Mouse (Mus musculus) CH12.LX (cell line): ENCODE measurements at regions not wholly inside any gene's neighbourhood (a gene's known extent, or its start where the extent isn't known, plus 50 kb on each side); places are given as distances from the start of the nearest gene placed in this dataset.
"Not testable (repeated sequence)": the region's sequence is repeated elsewhere in the genome, so short reads cannot be mapped to it uniquely, and the experiment has no call there.

ENCODE experiments used
- DNase-seq: peaks from one replicate; pipeline ENCODE4 v3.0.0-alpha.2; 2013; ENCODE audit errors: extremely low read depth
- H3K27ac ChIP-seq: 2 replicates; pipeline ENCODE4 v1.5.1; 2012; ENCODE audit warnings: low read depth, mild to moderate bottlenecking, control low read depth, moderate library complexity; ENCODE audit not compliant: insufficient read depth
- H3K27me3 ChIP-seq: replicated peaks from 2 replicates; pipeline ENCODE3; 2012; ENCODE audit warnings: inconsistent platforms
- H3K36me3 ChIP-seq, 2 experiments: replicated peaks in 1 of 2; 2 replicates each; pipeline versions ENCODE3 to v1.6.1; 2012; ENCODE audit warnings: inconsistent platforms in 1 of 2, low read length in 1 of 2, mild to moderate bottlenecking in 1 of 2, mixed read lengths in 1 of 2, moderate library complexity in 1 of 2; ENCODE audit not compliant: control insufficient read depth in 1 of 2, insufficient read depth in 1 of 2
- H3K4me1 ChIP-seq, 2 experiments: 2 replicates each; pipeline ENCODE4 v1.6.1; 2012; ENCODE audit warnings: inconsistent platforms in 1 of 2, moderate library complexity in 1 of 2; ENCODE audit not compliant: insufficient read depth in 2 of 2, control insufficient read depth in 1 of 2
- H3K4me2 ChIP-seq: 2 replicates; pipeline ENCODE4 v1.6.1; 2012; ENCODE audit warnings: low read depth, mild to moderate bottlenecking, control low read depth; ENCODE audit not compliant: poor library complexity, insufficient read depth, severe bottlenecking
- H3K4me3 ChIP-seq, 3 experiments: fragments of 150-350 bp in 1 of 3; sonication (generic) in 1 of 3; replicated peaks in 1 of 3; 2 replicates each; pipeline versions ENCODE3 to v1.5.1; 2011 to 2012; ENCODE audit warnings: low read depth in 2 of 3, low read length in 2 of 3, mild to moderate bottlenecking in 2 of 3, moderate library complexity in 2 of 3, control low read depth in 1 of 3, improper control_type of control experiment in 1 of 3, inconsistent platforms in 1 of 3, mixed read lengths in 1 of 3; ENCODE audit not compliant: poor library complexity in 1 of 3
- H3K79me2 ChIP-seq: replicated peaks from 2 replicates; pipeline ENCODE4 v1.6.1; 2012; ENCODE audit warnings: mild to moderate bottlenecking, moderate library complexity; ENCODE audit not compliant: control insufficient read depth, poor library complexity, insufficient read depth, severe bottlenecking; ENCODE audit errors: extremely low read depth
- H3K9ac ChIP-seq: 2 replicates; pipeline ENCODE4 v1.6.1; 2012; ENCODE audit warnings: low read depth, mild to moderate bottlenecking, control low read depth, moderate library complexity; ENCODE audit not compliant: insufficient read depth
- H3K9me3 ChIP-seq: replicated peaks from 2 replicates; pipeline ENCODE3; 2012; ENCODE audit warnings: low read length, inconsistent platforms, mixed read lengths
- CHD1 ChIP-seq: IDR thresholded peaks from 2 replicates; pipeline ENCODE4 v1.6.1; 2012; ENCODE audit warnings: low read depth, low read length, improper control_type of control experiment, inconsistent platforms
- GABPA ChIP-seq: IDR thresholded peaks from 2 replicates; pipeline ENCODE4 v1.6.1; 2012; ENCODE audit warnings: low read depth, low read length, improper control_type of control experiment, inconsistent platforms; ENCODE audit not compliant: insufficient replicate concordance
- IRF4 ChIP-seq: IDR thresholded peaks from 2 replicates; pipeline ENCODE4 v1.6.1; 2014; ENCODE audit warnings: low read depth, mild to moderate bottlenecking, inconsistent platforms, low read length, improper control_type of control experiment
- JUND ChIP-seq: conservative IDR thresholded peaks from 2 replicates; pipeline ENCODE4 v1.6.1; 2011; ENCODE audit warnings: low read depth, low read length, improper control_type of control experiment
- KAT2A ChIP-seq: IDR thresholded peaks from 2 replicates; pipeline ENCODE4 v1.6.1; 2012; ENCODE audit warnings: low read length, improper control_type of control experiment, inconsistent platforms; ENCODE audit not compliant: insufficient replicate concordance
- MAFK ChIP-seq: IDR thresholded peaks from 2 replicates; pipeline ENCODE4 v1.6.1; 2011; ENCODE audit warnings: low read length, improper control_type of control experiment; ENCODE audit not compliant: insufficient replicate concordance
- MAX ChIP-seq: IDR thresholded peaks from 2 replicates; pipeline ENCODE4 v1.6.1; 2011; ENCODE audit warnings: low read length, improper control_type of control experiment
- PAX5 ChIP-seq: IDR thresholded peaks from 2 replicates; pipeline ENCODE4 v1.6.1; 2012; ENCODE audit warnings: low read length, inconsistent platforms, mixed read lengths
- POLR2A ChIP-seq: IDR thresholded peaks from 2 replicates; pipeline ENCODE4 v1.6.1; 2011; ENCODE audit warnings: low read depth, mild to moderate bottlenecking, improper control_type of control experiment, low read length
- POLR2AphosphoS2 ChIP-seq: IDR thresholded peaks from 2 replicates; pipeline ENCODE4 v1.6.1; 2011; ENCODE audit warnings: low read depth, low read length, improper control_type of control experiment
- RCOR1 ChIP-seq: conservative IDR thresholded peaks from 2 replicates; pipeline ENCODE4 v1.6.1; 2012; ENCODE audit warnings: low read depth, mild to moderate bottlenecking, inconsistent platforms, low read length, improper control_type of control experiment
- SIN3A ChIP-seq: IDR thresholded peaks from 2 replicates; pipeline ENCODE4 v1.6.1; 2012; ENCODE audit warnings: low read length, improper control_type of control experiment, inconsistent platforms
- SMC3 ChIP-seq: IDR thresholded peaks from 2 replicates; pipeline ENCODE4 v1.6.1; 2011; ENCODE audit warnings: low read depth, low read length, improper control_type of control experiment
- TBP ChIP-seq: conservative IDR thresholded peaks from 2 replicates; pipeline ENCODE4 v1.6.1; 2011; ENCODE audit warnings: low read depth, low read length, improper control_type of control experiment
- TCF12 ChIP-seq: IDR thresholded peaks from 2 replicates; pipeline ENCODE4 v1.6.1; 2014; ENCODE audit warnings: low read depth, mild to moderate bottlenecking, inconsistent platforms, low read length, improper control_type of control experiment
- UBTF ChIP-seq: IDR thresholded peaks from 2 replicates; pipeline ENCODE4 v1.6.1; 2012; ENCODE audit warnings: low read depth, mild to moderate bottlenecking, inconsistent platforms, low read length, improper control_type of control experiment, moderate library complexity
- USF2 ChIP-seq: conservative IDR thresholded peaks from 2 replicates; pipeline ENCODE4 v1.6.1; 2011; ENCODE audit warnings: low read depth, low read length, improper control_type of control experiment
- ZC3H11A ChIP-seq: IDR thresholded peaks from 2 replicates; pipeline ENCODE4 v1.6.1; 2012; ENCODE audit warnings: low read depth, mild to moderate bottlenecking, inconsistent platforms, low read length, improper control_type of control experiment
- ZKSCAN1 ChIP-seq: IDR thresholded peaks from 2 replicates; pipeline ENCODE4 v1.6.1; 2012; ENCODE audit warnings: low read depth, inconsistent platforms, low read length, improper control_type of control experiment, borderline replicate concordance
- ZMIZ1 ChIP-seq: IDR thresholded peaks from 2 replicates; pipeline ENCODE4 v1.6.1; 2012; ENCODE audit warnings: low read depth, mild to moderate bottlenecking, inconsistent platforms, low read length, improper control_type of control experiment
- dilution Hi-C: fragments of 300-500 bp; cut with MboI; formaldehyde crosslinking; loops from 2 replicates; pipeline ENCODE4 v1.14.3; 2020; ENCODE audit warnings: low sequenced_read_pairs; ENCODE audit not compliant: extremely low pct_unique_long_range_greater_than_20kb, extremely low pct_ligation_motif_present
- in situ Hi-C: fragments of 300-500 bp; cut with MboI; formaldehyde crosslinking; loops from 3 replicates; pipeline ENCODE4 v1.14.3; 2019; ENCODE audit warnings: low sequenced_read_pairs, low pct_ligation_motif_present, low pct_unique_long_range_greater_than_20kb, mixed read lengths

GRCm38 (mm10) chr14:71047096-71047495 is 447.5 kb upstream of the Fam160b2 start:
- no peaks in the 10 kb centered on the region for H3K36me3 ChIP-seq
- no peak overlapping the region for H3K4me3 ChIP-seq
- TF ChIP-seq CHD1 (no peak), SIN3A (no peak), UBTF (no peak), RCOR1 (no peak), JUND (no peak), ZKSCAN1 (no peak), KAT2A (no peak), GABPA (no peak), POLR2A (no peak), POLR2AphosphoS2 (no peak), MAFK (no peak), PAX5 (no peak), TCF12 (no peak), USF2 (no peak), ZC3H11A (no peak), SMC3 (no peak), TBP (no peak), ZMIZ1 (no peak), MAX (no peak), IRF4 (no peak)
- DNase-seq, result no peak
- no peak overlapping the region for H3K9ac ChIP-seq
- H3K4me1 ChIP-seq, result no peaks in the 10 kb centered on the region
- H3K27ac ChIP-seq, result no peak overlapping the region
- no peaks in the 10 kb centered on the region for H3K9me3 ChIP-seq
- in situ Hi-C loops, result no loop called here
- peaks cover 40% of the 10 kb centered on the region for H3K27me3 ChIP-seq
- dilution Hi-C loops, result no loop called here
- no peaks in the 10 kb centered on the region for H3K79me2 ChIP-seq
- no peak overlapping the region for H3K4me2 ChIP-seq

DNA sequence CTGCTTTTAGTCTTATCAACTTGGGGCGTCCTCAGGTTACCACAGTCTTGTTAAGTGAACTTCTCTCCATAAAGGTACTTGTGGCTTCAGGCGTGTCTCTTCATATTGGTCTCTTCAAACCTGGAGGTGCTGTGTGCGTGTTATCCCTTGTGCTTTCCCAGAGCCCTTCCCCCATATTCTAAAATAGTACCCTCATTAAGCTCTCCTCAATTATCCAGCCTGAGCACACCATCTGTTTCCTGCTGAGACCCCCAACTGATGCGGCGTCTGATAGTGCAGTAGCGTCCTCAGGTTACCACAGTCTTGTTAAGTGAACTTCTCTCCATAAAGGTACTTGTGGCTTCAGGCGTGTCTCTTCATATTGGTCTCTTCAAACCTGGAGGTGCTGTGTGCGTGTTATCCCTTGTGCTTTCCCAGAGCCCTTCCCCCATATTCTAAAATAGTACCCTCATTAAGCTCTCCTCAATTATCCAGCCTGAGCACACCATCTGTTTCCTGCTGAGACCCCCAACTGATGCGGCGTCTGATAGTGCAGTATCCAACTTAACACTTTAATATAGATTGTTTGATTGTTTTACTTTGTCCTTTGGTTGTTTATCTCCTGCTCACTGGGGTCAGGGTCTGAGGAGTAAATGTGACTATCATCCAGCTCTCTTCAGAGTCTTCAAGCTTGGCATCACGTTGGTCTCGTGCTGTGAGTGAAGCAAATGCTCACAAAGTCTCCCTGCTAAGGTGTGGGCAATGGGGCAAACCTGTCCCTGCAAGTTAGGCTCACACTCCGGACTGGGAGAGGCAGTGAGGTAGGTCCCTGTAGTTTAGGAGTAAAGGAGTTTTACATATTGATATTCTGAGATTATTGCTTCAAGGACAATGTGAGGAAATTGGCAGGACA is 444.5 kb upstream of the Fam160b2 start:
- H3K4me1 ChIP-seq, H3K4me3 ChIP-seq, H3K79me2 ChIP-seq, in situ Hi-C loops, H3K4me2 ChIP-seq, H3K9me3 ChIP-seq, DNase-seq, H3K9ac ChIP-seq, dilution Hi-C loops, H3K27ac ChIP-seq, H3K36me3 ChIP-seq: not testable (repeated sequence)
- H3K27me3 ChIP-seq, result peaks cover 41% of the 10 kb centered on the region
